Mouse (Mus musculus): Measurements from ENCODE around the gene Sh2b1.

DNA sequence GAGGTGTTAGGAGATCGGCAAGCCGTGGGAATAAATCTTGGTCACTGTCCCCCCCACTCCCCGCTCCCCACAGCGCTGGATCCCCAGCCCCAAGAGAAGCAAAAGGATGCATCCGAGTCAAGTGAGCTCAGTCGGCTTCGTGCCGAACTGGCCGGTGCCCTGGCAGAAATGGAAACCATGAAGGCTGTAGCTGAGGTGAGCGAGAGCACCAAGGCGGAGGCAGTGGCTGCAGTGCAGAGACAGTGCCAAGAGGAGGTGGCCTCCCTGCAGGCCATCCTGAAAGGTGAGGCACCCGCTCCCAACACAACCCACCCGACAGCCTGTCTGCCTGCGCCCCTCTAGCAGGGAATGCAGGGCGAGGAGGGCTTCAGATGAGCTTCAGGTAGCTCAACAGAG is 45.7 kb downstream of the Sh2b1 start:
- TF ChIP-seq EP300 (optimal IDR thresholded peaks at IDR 0.05) (no peak), CTCF (IDR thresholded peaks at IDR 0.05; ENCODE audit: low read depth) (no peak)
